Mouse (Mus musculus): Measurements from ENCODE around the gene Slc35f1. TPM values are rescaled to one million over a fixed set of nuclear protein-coding genes. Genes with fewer than 3 reads are reported as not detected.

Slc35f1 gene
- polyA plus RNA-seq, 1 experiment from 2014 or later: not detected

DNA sequence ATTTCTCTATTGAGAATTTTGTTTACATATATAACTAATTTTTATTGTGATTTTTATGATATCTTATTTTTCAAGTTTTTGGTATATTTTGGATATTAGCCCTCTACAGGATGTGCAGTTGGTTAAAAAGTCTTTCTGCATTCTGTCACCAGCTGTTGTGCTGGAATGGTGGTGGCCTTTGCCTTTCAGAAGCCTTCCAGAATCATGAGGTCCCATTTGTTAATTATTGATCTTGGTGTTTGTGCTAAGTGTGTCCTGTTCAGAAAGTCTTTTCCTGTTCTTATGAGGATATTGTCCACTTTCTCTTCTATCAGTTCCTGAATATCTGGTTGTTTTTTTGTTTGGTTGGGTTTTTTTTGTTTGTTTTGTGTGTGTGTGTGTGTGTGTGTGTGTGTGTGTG is 362.2 kb downstream of the Slc35f1 start:
- Histone ChIP-seq H3K27ac (no peak overlapping the region), H3K79me2 (ENCODE audit: inconsistent target) (no peaks in the 10 kb centered on the region), H3K36me3 (ENCODE audit: inconsistent target) (no peaks in the 10 kb centered on the region), H3K4me3 (ENCODE audit: inconsistent target) (no peak overlapping the region)

DNA sequence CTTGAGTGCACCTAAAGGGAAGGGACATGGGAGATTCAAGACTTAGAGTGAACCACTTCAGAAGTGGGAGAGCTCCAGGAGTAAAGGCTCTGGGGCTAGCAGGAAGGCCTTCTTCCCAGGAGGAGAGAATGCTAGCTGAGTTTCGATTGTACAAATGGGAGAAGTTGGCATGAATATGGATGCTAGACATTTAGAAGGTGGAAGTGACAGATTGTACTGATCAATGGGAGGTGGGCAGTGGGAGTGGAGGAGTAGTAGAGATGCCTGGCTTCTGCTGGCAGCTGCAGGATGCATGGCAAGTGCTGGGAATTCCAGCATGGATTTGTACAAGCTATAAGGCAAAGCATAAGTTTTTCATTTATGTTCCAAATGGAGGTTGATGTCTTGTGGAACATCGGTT is 370.4 kb downstream of the Slc35f1 start:
- Histone ChIP-seq H3K79me2 (ENCODE audit: inconsistent target) (no peaks in the 10 kb centered on the region), H3K36me3 (ENCODE audit: inconsistent target) (no peaks in the 10 kb centered on the region), H3K27ac (no peak overlapping the region), H3K4me3 (ENCODE audit: inconsistent target) (no peak overlapping the region)
- WGBS (ENCODE audit: missing documents): 74% methylated on average over 2 of the region's 2 CpGs

DNA sequence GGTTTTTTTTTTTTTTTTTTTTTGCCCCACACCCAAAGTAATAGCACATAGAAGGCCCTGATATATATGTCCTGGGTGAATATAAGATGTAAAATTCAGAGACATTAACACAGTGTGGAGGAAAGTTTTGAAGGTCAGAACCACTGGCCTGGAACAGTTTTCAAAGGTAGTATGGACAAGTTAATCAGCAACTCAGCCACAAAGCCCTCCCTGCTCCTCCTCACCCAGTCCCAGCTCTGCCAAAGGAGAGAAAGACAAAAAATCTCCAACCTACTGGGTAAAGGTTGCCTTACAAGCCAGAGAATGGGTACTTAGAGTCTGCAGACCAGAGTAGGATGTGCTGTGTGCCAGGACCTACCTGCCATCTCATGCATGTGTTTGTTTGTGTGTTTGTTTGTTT is 372.4 kb downstream of the Slc35f1 start:
- Histone ChIP-seq H3K4me3 (ENCODE audit: inconsistent target) (no peak overlapping the region), H3K36me3 (ENCODE audit: inconsistent target) (no peaks in the 10 kb centered on the region), H3K79me2 (ENCODE audit: inconsistent target) (no peaks in the 10 kb centered on the region), H3K27ac (no peak overlapping the region)

DNA sequence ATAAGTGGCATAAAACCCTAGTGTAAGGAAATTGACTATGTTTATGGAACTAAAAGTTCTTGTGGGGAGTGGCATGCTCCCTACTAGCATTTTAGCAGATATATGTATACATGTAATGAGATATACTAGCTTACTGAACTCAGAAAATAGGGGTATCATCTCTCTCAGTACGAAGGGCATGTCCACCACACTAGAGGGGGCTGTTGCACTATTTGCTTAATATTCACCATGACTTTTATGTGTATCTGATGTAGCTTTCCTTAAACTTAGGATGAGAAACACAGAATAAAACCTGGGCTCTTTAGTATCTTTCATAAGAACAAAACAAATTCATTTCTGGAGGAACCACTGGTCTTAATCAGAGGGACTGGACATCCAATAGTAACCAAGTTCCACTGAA is 397.5 kb downstream of the Slc35f1 start:
- no peak overlapping the region for H3K27ac ChIP-seq
- no peaks in the 10 kb centered on the region for H3K79me2 ChIP-seq (ENCODE audit: inconsistent target)
- no peak overlapping the region for H3K4me3 ChIP-seq (ENCODE audit: inconsistent target)
- H3K36me3 ChIP-seq (ENCODE audit: inconsistent target): no peaks in the 10 kb centered on the region
- 63% methylated on average over 1 of the region's 1 CpGs for WGBS (ENCODE audit: missing documents)

DNA sequence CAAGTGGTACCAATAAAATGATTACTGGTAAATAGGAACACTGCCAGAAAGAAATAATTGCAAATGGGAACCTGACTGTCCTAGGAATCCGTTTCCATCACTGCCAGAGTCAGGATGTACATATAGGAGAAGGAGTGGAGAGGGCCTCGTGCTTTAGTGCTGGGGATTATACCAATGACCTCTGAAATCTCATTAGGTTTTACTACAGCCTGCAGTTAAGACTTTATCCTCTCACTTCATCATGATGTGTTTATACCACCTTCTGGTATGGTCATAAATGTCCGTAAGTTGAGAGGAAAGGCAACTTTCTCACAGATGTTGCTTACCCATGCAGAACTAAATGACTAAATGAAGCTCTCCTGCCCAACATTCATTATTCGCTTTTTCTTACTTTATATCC is 401.2 kb downstream of the Slc35f1 start:
- WGBS (ENCODE audit: missing documents): 76% methylated on average over 4 of the region's 4 CpGs
- no peak overlapping the region for H3K27ac ChIP-seq
- H3K4me3 ChIP-seq (ENCODE audit: inconsistent target): no peak overlapping the region
- H3K36me3 ChIP-seq (ENCODE audit: inconsistent target): no peaks in the 10 kb centered on the region
- no peaks in the 10 kb centered on the region for H3K79me2 ChIP-seq (ENCODE audit: inconsistent target)

DNA sequence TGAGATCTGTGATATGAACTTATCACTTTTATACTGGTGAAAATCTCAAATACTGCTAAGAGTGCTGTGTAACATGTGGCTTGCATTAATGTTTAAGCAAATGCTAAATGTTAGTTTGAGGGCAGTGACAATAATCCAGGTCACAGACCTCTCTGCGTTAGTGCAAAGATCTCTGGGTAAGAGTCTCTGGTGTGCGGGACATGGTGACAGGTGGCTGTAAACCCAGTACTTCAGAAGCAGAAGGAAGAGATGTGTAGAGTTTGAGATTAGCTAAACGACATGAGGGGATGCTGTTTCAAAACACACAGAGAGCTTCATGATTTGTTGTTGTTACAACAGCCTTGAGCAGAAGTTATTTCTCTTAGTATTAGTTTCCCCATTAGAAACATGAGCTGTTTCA is 406.1 kb downstream of the Slc35f1 start:
- Histone ChIP-seq H3K79me2 (ENCODE audit: inconsistent target) (no peaks in the 10 kb centered on the region), H3K27ac (no peak overlapping the region), H3K36me3 (ENCODE audit: inconsistent target) (no peaks in the 10 kb centered on the region), H3K4me3 (ENCODE audit: inconsistent target) (no peak overlapping the region)
- 86% methylated on average over 1 of the region's 3 CpGs for WGBS (ENCODE audit: missing documents)

DNA sequence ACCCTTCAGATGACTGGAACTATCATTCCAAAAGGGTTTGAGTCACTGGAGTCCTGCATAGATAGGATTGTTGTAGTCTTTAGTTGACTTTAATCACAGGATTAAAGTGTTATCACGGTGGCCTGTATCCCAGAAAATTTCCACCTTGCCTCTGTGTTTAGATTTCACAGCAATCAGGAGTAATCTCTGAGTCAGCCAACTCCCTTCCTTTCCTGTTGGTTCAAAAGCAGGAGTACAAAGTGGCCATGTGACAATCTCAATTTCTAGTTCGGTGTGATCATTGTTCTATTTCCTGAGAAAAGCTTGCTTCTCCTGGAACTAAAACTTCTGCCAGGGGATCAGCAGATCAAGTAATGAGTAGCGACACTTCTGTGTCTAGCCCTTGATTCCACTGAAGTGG is 410.5 kb downstream of the Slc35f1 start:
- H3K36me3 ChIP-seq (ENCODE audit: inconsistent target): no peaks in the 10 kb centered on the region
- H3K79me2 ChIP-seq (ENCODE audit: inconsistent target): no peaks in the 10 kb centered on the region
- 98% methylated on average over 3 of the region's 3 CpGs for WGBS (ENCODE audit: missing documents)
- H3K27ac ChIP-seq: no peak overlapping the region
- no peak overlapping the region for H3K4me3 ChIP-seq (ENCODE audit: inconsistent target)

DNA sequence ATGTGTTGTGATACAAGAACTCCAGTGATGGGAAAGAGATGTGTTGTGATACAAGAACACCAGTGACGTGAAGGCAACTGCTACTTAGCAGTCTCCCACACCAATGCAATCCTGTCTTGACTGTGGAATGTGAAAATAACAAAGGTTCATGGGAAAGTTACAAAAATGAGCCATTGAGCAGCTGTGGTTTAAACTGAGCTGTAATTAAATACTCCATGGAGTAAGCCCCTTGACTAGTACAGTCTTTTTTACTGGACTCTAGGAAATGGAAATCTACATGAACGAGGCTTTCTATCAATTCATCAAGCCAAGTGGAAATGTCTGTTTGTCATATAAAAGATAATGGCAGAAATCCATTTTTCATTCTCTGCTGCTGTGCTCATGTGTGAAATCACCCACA is 411.1 kb downstream of the Slc35f1 start:
- H3K79me2 ChIP-seq (ENCODE audit: inconsistent target): no peaks in the 10 kb centered on the region
- no peak overlapping the region for H3K27ac ChIP-seq
- 84% methylated on average over 2 of the region's 2 CpGs for WGBS (ENCODE audit: missing documents)

DNA sequence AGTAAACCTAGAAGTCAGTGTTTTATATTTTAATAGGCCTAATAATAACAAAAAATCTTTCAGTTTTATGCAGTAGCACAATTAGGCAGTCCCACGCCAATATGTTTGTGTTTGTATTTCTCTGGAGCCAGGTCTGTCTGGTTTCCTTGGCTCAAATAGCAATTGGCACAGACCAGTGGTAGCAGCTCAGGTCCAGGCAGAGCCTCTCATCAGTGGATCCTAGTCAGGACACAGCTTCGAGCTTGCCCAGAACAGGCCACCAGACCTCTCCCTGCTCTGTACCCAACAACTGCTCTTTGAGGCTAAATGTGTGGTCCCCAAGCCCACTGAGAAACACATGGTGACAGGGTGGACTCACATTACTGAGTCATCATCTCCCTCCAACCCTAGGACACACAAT is 412.1 kb downstream of the Slc35f1 start:
- Histone ChIP-seq H3K4me3 (ENCODE audit: inconsistent target) (no peak overlapping the region), H3K79me2 (ENCODE audit: inconsistent target) (no peaks in the 10 kb centered on the region), H3K36me3 (ENCODE audit: inconsistent target) (no peaks in the 10 kb centered on the region), H3K27ac (no peak overlapping the region)
- WGBS (ENCODE audit: missing documents): 91% methylated on average over 2 of the region's 2 CpGs

More for the DNA sequence above, 411.1 kb downstream of the Slc35f1 start:
- Histone ChIP-seq H3K4me3 (ENCODE audit: inconsistent target) (no peak overlapping the region), H3K36me3 (ENCODE audit: inconsistent target) (no peaks in the 10 kb centered on the region)

DNA sequence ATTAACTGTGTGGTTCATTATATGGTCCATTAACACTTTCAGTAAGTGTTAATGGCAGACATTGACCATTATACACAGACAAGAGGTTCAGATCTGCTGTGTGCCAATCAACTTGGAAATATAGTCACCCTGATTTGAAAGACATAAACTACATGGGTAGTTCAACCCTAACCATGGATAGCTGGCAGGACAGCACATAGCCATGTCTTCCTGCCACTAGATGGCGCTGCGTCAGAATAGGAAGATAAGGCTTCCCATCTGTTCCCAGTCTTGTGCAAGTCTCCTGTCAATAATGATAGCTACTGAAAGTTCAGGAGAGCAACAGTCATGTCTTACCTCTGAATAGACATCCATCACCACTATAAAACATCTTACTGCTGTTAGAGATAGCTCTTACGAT is 424.7 kb downstream of the Slc35f1 start:
- H3K27ac ChIP-seq: no peak overlapping the region
- no peak overlapping the region for H3K4me3 ChIP-seq (ENCODE audit: inconsistent target)
- H3K79me2 ChIP-seq (ENCODE audit: inconsistent target): no peaks in the 10 kb centered on the region
- H3K36me3 ChIP-seq (ENCODE audit: inconsistent target): no peaks in the 10 kb centered on the region
- WGBS (ENCODE audit: missing documents): 27% methylated on average over 3 of the region's 3 CpGs

DNA sequence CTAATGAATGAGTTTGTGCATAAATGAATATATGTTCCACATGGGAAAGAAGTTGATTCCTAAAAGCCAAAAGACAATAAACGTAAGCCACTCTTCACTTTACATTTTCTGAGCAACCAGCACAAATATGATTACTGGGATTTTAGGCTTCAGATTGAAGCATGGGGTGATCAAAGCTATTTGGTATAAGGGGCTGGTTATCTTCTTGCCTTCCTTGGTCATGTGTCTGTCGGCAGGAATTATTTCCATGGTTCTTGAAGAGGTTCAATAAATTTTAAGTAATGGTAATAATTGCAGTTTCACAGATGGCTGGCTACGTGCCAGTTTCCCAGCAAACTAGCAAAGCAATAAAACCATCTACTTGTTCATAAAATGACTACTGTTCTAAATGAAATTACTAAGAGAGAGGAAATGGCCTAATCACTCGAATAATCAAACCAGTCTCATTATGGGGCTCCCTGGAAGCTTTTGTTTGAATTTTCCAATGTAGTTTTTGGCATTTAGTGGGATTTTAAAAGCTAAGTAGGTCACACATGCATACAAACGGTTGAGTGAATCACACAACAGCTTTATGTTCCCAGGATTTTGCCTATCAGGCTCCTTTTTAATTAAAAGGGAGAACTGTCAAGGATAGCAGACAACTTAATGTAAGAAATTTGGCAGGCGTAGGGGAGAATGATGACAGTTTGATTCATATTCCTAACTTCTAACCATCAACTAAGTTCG is 425.5 kb downstream of the Slc35f1 start:
- Histone ChIP-seq H3K36me3 (ENCODE audit: inconsistent target) (no peaks in the 10 kb centered on the region), H3K27ac (no peak overlapping the region), H3K79me2 (ENCODE audit: inconsistent target) (no peaks in the 10 kb centered on the region), H3K4me3 (ENCODE audit: inconsistent target) (no peak overlapping the region)
- 82% methylated on average over 7 of the region's 7 CpGs for WGBS (ENCODE audit: missing documents)

DNA sequence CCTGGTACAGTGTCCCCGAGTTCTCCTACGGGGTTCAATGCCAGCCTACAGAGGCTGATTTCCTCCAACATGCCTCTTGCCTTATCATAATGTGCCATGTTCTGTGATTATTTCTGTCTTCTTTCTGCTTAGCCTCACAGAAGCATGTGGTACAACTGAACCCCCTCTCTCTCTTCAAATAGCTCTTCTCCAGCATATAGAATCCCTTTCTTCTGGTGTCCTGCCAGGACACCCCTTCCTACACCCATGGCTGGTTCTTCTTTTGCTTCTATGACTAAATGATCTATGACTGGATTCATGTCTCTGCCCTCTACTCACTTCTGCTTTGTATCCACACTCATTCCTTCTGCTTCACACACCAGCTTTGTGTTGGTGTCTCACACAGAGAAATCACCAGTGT is 430.3 kb downstream of the Slc35f1 start:
- Histone ChIP-seq H3K36me3 (ENCODE audit: inconsistent target) (no peaks in the 10 kb centered on the region), H3K79me2 (ENCODE audit: inconsistent target) (no peaks in the 10 kb centered on the region), H3K4me3 (ENCODE audit: inconsistent target) (no peak overlapping the region), H3K27ac (no peak overlapping the region)
- 93% methylated on average over 2 of the region's 2 CpGs for WGBS (ENCODE audit: missing documents)

DNA sequence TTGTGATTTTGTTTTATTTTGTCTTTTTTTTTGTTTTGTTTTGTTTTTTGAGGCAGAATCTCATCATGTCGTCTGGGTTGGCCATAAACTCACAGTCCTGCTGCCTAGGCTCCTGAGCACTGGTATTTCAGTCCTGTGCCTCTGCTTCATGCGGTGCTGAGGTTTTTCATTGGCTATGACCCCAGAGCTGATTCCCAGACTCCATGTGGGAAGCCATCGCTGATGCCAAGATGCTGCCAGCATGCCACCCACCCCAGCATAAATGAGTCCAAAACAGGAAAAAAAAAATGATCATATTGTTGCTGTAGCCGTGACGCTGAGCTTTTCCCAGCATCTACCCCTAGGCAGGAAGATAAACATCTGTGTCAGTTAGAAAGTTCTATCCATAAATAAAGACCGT is 434.0 kb downstream of the Slc35f1 start:
- 83% methylated on average over 6 of the region's 6 CpGs for WGBS (ENCODE audit: missing documents)
- Histone ChIP-seq H3K27ac (no peak overlapping the region), H3K79me2 (ENCODE audit: inconsistent target) (no peaks in the 10 kb centered on the region), H3K4me3 (ENCODE audit: inconsistent target) (no peak overlapping the region), H3K36me3 (ENCODE audit: inconsistent target) (no peaks in the 10 kb centered on the region)

DNA sequence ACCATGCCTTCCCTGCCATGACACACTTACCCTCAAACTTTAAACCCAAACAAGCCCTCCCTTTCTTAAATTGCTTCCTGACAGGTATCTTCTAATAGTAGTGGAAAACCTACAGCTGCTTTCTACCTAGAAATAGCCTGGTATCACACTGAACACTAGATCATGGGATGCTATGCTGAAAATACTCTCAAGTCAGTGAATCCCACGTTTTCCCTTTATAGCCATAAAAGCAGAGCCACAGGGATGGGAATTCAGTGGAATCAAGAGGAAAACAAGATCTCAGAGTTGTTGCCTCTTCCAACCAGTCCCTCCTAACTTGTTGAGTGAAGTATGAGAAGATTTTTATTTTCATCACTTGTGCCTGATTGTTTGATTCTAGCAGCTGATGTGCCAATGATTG is 442.4 kb downstream of the Slc35f1 start:
- H3K79me2 ChIP-seq (ENCODE audit: inconsistent target): no peaks in the 10 kb centered on the region
- H3K27ac ChIP-seq: no peak overlapping the region
- H3K4me3 ChIP-seq (ENCODE audit: inconsistent target): no peak overlapping the region
- 73% methylated on average over 1 of the region's 1 CpGs for WGBS (ENCODE audit: missing documents)
- H3K36me3 ChIP-seq (ENCODE audit: inconsistent target): no peaks in the 10 kb centered on the region

DNA sequence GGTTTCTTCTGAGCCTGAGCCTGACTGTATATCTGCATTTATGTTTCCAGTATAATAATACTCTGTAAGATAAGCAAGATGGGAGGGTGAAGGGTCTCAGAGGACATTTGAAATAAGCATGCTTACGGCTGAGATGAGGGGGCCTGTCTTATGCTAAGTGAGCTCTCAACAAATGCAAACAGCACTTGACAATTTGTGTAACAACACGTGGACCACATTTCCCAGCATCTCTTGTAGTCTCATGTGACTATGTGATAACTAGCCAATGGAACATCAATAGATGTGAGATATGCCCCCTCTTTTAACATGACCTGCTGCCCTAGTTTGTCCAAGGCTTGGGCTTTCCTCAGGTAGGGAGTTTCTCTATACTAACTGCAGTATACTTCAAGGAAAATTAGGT is 460.0 kb downstream of the Slc35f1 start:
- H3K4me3 ChIP-seq (ENCODE audit: inconsistent target): no peak overlapping the region
- 95% methylated on average over 2 of the region's 2 CpGs for WGBS (ENCODE audit: missing documents)
- no peaks in the 10 kb centered on the region for H3K36me3 ChIP-seq (ENCODE audit: inconsistent target)
- H3K27ac ChIP-seq: no peak overlapping the region
- H3K79me2 ChIP-seq (ENCODE audit: inconsistent target): no peaks in the 10 kb centered on the region

DNA sequence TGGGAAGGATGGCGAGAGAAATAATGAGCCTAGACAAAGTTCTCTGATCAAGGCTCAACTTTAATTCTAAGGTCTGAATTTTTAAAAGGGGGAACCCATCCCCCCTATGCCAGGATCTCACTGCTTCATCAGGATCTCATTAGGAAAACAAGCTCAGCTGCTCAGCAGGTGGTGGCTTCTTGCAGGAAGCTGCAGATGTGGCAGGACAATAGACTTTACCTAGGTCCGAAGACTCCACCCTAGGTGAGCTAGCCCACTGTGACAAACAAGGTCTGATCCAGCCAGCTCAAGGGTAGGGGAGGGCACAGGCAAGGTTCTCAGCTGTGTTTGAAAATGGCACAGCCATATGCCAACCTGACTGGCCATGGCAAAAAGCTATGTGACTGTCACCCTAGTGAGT is 460.6 kb downstream of the Slc35f1 start:
- H3K79me2 ChIP-seq (ENCODE audit: inconsistent target): no peaks in the 10 kb centered on the region
- H3K36me3 ChIP-seq (ENCODE audit: inconsistent target): no peaks in the 10 kb centered on the region
- 94% methylated on average over 2 of the region's 2 CpGs for WGBS (ENCODE audit: missing documents)
- no peak overlapping the region for H3K27ac ChIP-seq
- no peak overlapping the region for H3K4me3 ChIP-seq (ENCODE audit: inconsistent target)
